In genomic region chr2:59612733-59613473, GRCm38 (mm10) we compare ENCODE assay signal across 9 mouse cellular contexts. TPM values are rescaled to one million over a fixed set of nuclear protein-coding genes. Genes with fewer than 3 reads are reported as not detected.
DNase-seq lines count a peak whose midpoint lies in the region; ATAC-seq and TF ChIP-seq lines count a peak whose summit lies in the region.
"Had no signal": no experiment of that assay in that cellular context is flagged by ENCODE, and none has a peak within 500 bp of the region (broad histone marks: within the 10 kb centered on the region; RNA-seq: fewer than 3 reads in every experiment).

No protein-coding gene starts in this region.

- ATAC-seq in hindbrain, embryonic 13.5 days (ENCODE audit: low FRiP score): peak; percentile 48; the same call in 1 of the 2 replicates
- ATAC-seq in midbrain, embryonic 12.5 days (ENCODE audit: low FRiP score, low read depth): 0 out of 2 replicates have a peak, but pooled peaks have one; percentile 24

- TF ChIP-seq CTCF in gastrocnemius, adult 2 months (IDR thresholded peaks at IDR 0.05): no peak

- H3K9me3 ChIP-seq in forebrain, embryonic 10.5 days: no peaks in the 10 kb centered on the region
- no peaks in the 10 kb centered on the region for H3K9me3 ChIP-seq in hindbrain, embryonic 13.5 days
- H3K9me3 ChIP-seq in limb, embryonic 10.5 days (replicated peaks): no peaks in the 10 kb centered on the region
- H3K9me3 ChIP-seq in midbrain, embryonic 12.5 days: no peaks in the 10 kb centered on the region
- H3K9me3 ChIP-seq: G1E had no signal

- peak overlapping the region; percentile 91 for H3K27ac ChIP-seq in gastrocnemius, adult 2 months
- H3K27ac ChIP-seq in forebrain, embryonic 10.5 days: peak overlapping the region; percentile 97
- no peak overlapping the region for H3K27ac ChIP-seq in hindbrain, embryonic 13.5 days
- peak overlapping the region; percentile 99 for H3K27ac ChIP-seq in limb, embryonic 10.5 days
- no peak overlapping the region for H3K27ac ChIP-seq in midbrain, embryonic 12.5 days (replicated peaks)

- intact Hi-C loops in gastrocnemius, adult 2 months (cut with DNase I): loop anchor here (5.0 kb wide), 2 partner anchors 39 to 134 kb away; no protein-coding TSS in a partner anchor

- peak; percentile 42 for DNase-seq in gastrocnemius, adult 2 months
- no peak for DNase-seq in gastrocnemius, adult 8-10 months (ENCODE audit: low spot score in 2 of 2)
- DNase-seq in adrenal gland, postnatal 14 days: peak; percentile 50
- DNase-seq in forebrain, embryonic 10.5 days (ENCODE audit: extremely low spot score, low spot score): peak; percentile 55
- DNase-seq in limb, embryonic 10.5 days (ENCODE audit: low spot score): peak; percentile 70
- DNase-seq in thymus, postnatal 4 days: peak; percentile 36

- no peaks in the 10 kb centered on the region for H3K36me3 ChIP-seq in forebrain, embryonic 10.5 days (replicated peaks)
- no peaks in the 10 kb centered on the region for H3K36me3 ChIP-seq in hindbrain, embryonic 13.5 days
- peaks cover 10% of the 10 kb centered on the region for H3K36me3 ChIP-seq in limb, embryonic 10.5 days
- no peaks in the 10 kb centered on the region for H3K36me3 ChIP-seq in midbrain, embryonic 12.5 days
- H3K36me3 ChIP-seq: G1E had no signal

- H3K9ac ChIP-seq in hindbrain, embryonic 13.5 days: peak overlapping the region; percentile 83
- peak overlapping the region; percentile 70 for H3K9ac ChIP-seq in midbrain, embryonic 12.5 days (replicated peaks)

- peak overlapping the region; percentile 100 for H3K4me2 ChIP-seq in hindbrain, embryonic 13.5 days
- peak overlapping the region; percentile 93 for H3K4me2 ChIP-seq in midbrain, embryonic 12.5 days (replicated peaks)

- H3K4me1 ChIP-seq in forebrain, embryonic 10.5 days: peaks cover 81% of the 10 kb centered on the region
- H3K4me1 ChIP-seq in hindbrain, embryonic 13.5 days (replicated peaks): peaks cover 24% of the 10 kb centered on the region
- H3K4me1 ChIP-seq in limb, embryonic 10.5 days: peaks cover 91% of the 10 kb centered on the region
- peaks cover 29% of the 10 kb centered on the region for H3K4me1 ChIP-seq in midbrain, embryonic 12.5 days

- WGBS in forebrain, embryonic 10.5 days: under 1% methylated on average over 33 of the region's 33 CpGs
- under 1% methylated on average over 33 of the region's 33 CpGs for WGBS in hindbrain, embryonic 13.5 days
- WGBS in limb, embryonic 10.5 days: under 1% methylated on average over 33 of the region's 33 CpGs
- WGBS in midbrain, embryonic 12.5 days: under 1% methylated on average over 33 of the region's 33 CpGs

- peaks cover 12% of the 10 kb centered on the region; the same call in 1 of the 2 replicates for H3K27me3 ChIP-seq in forebrain, embryonic 10.5 days (ENCODE audit: poor library complexity, severe bottlenecking)
- 0 out of 2 replicates have a peak, but pooled peaks cover 4% of the 10 kb centered on the region for H3K27me3 ChIP-seq in hindbrain, embryonic 13.5 days
- no peaks in the 10 kb centered on the region for H3K27me3 ChIP-seq in limb, embryonic 10.5 days (ENCODE audit: low read depth, poor library complexity, severe bottlenecking)
- peaks cover 34% of the 10 kb centered on the region for H3K27me3 ChIP-seq in midbrain, embryonic 12.5 days

- H3K4me3 ChIP-seq in gastrocnemius, adult 2 months: peak overlapping the region; percentile 98
- H3K4me3 ChIP-seq in forebrain, embryonic 10.5 days: peak overlapping the region; percentile 93
- peak overlapping the region; percentile 87 for H3K4me3 ChIP-seq in hindbrain, embryonic 13.5 days
- peak overlapping the region; percentile 99 for H3K4me3 ChIP-seq in limb, embryonic 10.5 days
- H3K4me3 ChIP-seq in midbrain, embryonic 12.5 days: peak overlapping the region; percentile 76

RNA-seq across cellular contexts. Expression of gene Tanc1, which starts 1.1 kb away (rescaled TPM):
- total RNA-seq in gastrocnemius, adult 2 months (2021): 1 to 10 TPM; 6.3 to 8.7 TPM
- 10 to 100 TPM in 1 of 4 experiments, 1 to 10 TPM in 3; 4.4 to 10.5 (median 6.5) TPM for total RNA-seq in gastrocnemius, adult 8-10 months (2022)
- total RNA-seq in adrenal gland, postnatal 14 days (2021): 19.9 and 24.9 TPM in 2 replicates
- 27.6 and 27.7 TPM in 2 replicates for polyA plus RNA-seq in forebrain, embryonic 10.5 days (2016; fragmentation: Nextera tagmentation; extraction: Ambion mirVana)
- polyA plus RNA-seq in hindbrain, embryonic 13.5 days (2015; fragmentation: Nextera tagmentation; extraction: Ambion mirVana): 7.1 and 8.9 TPM in 2 replicates
- polyA plus RNA-seq in limb, embryonic 10.5 days (2016; fragmentation: Nextera tagmentation; extraction: Ambion mirVana): 65.4 and 85.4 TPM in 2 replicates
- 10.2 and 10.8 TPM in 2 replicates for polyA plus RNA-seq in midbrain, embryonic 12.5 days (2016; fragmentation: Nextera tagmentation; extraction: Ambion mirVana)

Comparison
In these comparisons a context has a peak if more than half of its experiments do, and no peak if none do; other contexts are left out.
1. DNase-seq: peak in gastrocnemius, adult 2 months (single experiment), adrenal gland, postnatal 14 days (single experiment), forebrain, embryonic 10.5 days (single experiment), limb, embryonic 10.5 days (single experiment) and thymus, postnatal 4 days (single experiment); none in gastrocnemius, adult 8-10 months (0 of 2).
2. H3K27ac ChIP-seq: peak in gastrocnemius, adult 2 months (single experiment), forebrain, embryonic 10.5 days (single experiment) and limb, embryonic 10.5 days (single experiment); none in hindbrain, embryonic 13.5 days (single experiment) and midbrain, embryonic 12.5 days (single experiment).
3. Peak in every context shown above with its lines, with median percentiles within 50 percentile points of each other: H3K4me3 ChIP-seq.